Mouse (Mus musculus): ENCODE data around the gene B4galnt3.
A peak's percentile ranks its signal among the peaks of the same experiment; 100 is the strongest.
"Not testable (repeated sequence)": the region's sequence is repeated elsewhere in the genome, so short reads cannot be mapped to it uniquely, and the experiment has no call there.

Gene B4galnt3

GRCm38 (mm10) chr6:120294056-120294784, at the start of gene B4galnt3, which contains the start of gene D330020A13Rik:
Gene B4galnt3, minus strand, starts transcription at chr6:120294559.
Gene D330020A13Rik, plus strand, starts transcription at chr6:120294364.
- peak; percentile 37 for DNase-seq

GRCm38 (mm10) chr6:120343992-120344391, 49.6 kb upstream of the B4galnt3 start:
- DNase-seq, result no peak

GRCm38 (mm10) chr6:120332351-120332750, 38.0 kb upstream of the B4galnt3 start:
- no peak for DNase-seq

GRCm38 (mm10) chr6:120324295-120324927, 30.1 kb upstream of the B4galnt3 start:
- peak; percentile 43 for DNase-seq

GRCm38 (mm10) chr6:120320369-120320768, 26.0 kb upstream of the B4galnt3 start:
- no peak for DNase-seq

GRCm38 (mm10) chr6:120319129-120319528, 24.8 kb upstream of the B4galnt3 start:
- no peak for DNase-seq

- no peak for DNase-seq
These were observed 24.1 kb upstream of the B4galnt3 start for GRCm38 (mm10) chr6:120318303-120318940.

GRCm38 (mm10) chr6:120312443-120312842, 18.1 kb upstream of the B4galnt3 start:
- no peak for DNase-seq

GRCm38 (mm10) chr6:120309787-120310186, 15.4 kb upstream of the B4galnt3 start:
- DNase-seq, result no peak

- DNase-seq, result no peak
These were observed 15.0 kb upstream of the B4galnt3 start for GRCm38 (mm10) chr6:120309338-120309737.

GRCm38 (mm10) chr6:120306859-120307594, 12.7 kb upstream of the B4galnt3 start:
- DNase-seq, result no peak

- DNase-seq, result no peak
These were observed 8.5 kb upstream of the B4galnt3 start for GRCm38 (mm10) chr6:120302755-120303316.

- DNase-seq, result peak; percentile 22
These were observed 6.8 kb upstream of the B4galnt3 start for GRCm38 (mm10) chr6:120301137-120301536.

- not testable (repeated sequence) for DNase-seq
These were observed 2.2 kb upstream of the B4galnt3 start for GRCm38 (mm10) chr6:120296589-120296988.

- peak; percentile 17 for DNase-seq
These were observed 400 bp upstream of the B4galnt3 start for GRCm38 (mm10) chr6:120294785-120295133.

- no peak for DNase-seq
These were observed 2.9 kb downstream of the B4galnt3 start for GRCm38 (mm10) chr6:120291396-120292009.

- DNase-seq, result no peak
These were observed 4.9 kb downstream of the B4galnt3 start for GRCm38 (mm10) chr6:120289430-120289829.

- DNase-seq, result no peak
These were observed 5.8 kb downstream of the B4galnt3 start for GRCm38 (mm10) chr6:120288541-120288940.

GRCm38 (mm10) chr6:120287279-120287678, 7.1 kb downstream of the B4galnt3 start:
- no peak for DNase-seq

- DNase-seq, result no peak
These were observed 17.4 kb downstream of the B4galnt3 start for GRCm38 (mm10) chr6:120276874-120277449.

- no peak for DNase-seq
These were observed 19.1 kb downstream of the B4galnt3 start for GRCm38 (mm10) chr6:120275301-120275700.

- peak; percentile 29 for DNase-seq
These were observed 19.5 kb downstream of the B4galnt3 start for GRCm38 (mm10) chr6:120274887-120275286.
